Mouse (Mus musculus): ENCODE data around the gene Atraid.
A peak's percentile ranks its signal among the peaks of the same experiment; 100 is the strongest.

DNA sequence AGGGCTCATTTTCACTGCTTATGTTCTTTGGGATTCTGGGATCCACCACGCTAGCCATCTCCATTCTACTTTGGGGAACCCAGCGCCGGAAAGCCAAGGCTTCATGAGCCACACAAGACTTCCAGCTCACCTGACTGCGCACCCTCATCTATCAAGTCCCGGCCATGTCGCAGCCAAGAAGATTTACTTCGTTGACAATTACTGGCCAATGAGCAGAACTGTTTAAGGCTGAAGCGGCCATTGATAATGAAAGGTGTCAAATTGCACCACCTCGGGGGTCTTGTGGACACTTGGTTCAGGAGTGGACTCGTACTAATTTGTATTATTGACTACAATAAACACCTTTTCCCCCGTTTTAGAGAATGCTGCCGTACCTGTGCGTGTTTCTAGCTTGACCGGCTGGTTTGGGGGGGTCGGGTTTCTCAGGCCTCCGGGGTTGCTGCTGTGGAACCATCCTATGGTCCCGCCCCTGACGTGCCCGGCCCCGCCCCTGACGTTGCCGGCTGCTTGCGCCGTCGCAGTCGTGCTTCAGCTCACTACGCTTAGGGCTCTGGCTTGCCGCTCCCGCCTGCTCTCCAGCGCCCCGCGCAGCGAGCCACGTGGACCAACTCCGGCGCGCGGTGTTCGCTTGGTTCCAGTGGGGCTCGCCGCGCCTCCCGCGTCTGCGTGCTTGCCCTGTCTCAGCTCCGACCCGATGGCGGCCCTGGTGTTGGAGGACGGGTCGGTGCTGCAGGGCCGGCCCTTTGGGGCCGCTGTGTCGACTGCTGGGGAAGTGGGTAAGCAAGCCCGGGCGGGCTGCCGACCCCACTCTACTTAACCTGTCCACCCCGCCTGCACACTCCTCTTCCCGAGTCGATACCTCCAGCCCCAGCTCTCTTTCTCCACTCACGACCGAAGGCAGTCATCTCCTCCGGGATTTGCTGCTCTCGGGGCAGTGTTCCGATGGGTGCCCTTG lies 6.4 kb downstream of the Atraid start, which contains the start of gene Cad:
- TF ChIP-seq POLR2A (IDR thresholded peaks at IDR 0.05; ENCODE audit: borderline replicate concordance, extremely low read depth, low read depth, low read length), result peak; percentile 34; the same call in 1 of the 2 replicates
- TF ChIP-seq CTCF (IDR thresholded peaks at IDR 0.05; ENCODE audit: insufficient read depth, low read length), result no peak
